Mouse (Mus musculus) kidney, adult 18-20 months (tissue): ENCODE results near the gene Slc25a53.
"Not testable (repeated sequence)": the region's sequence is repeated elsewhere in the genome, so short reads cannot be mapped to it uniquely, and the experiment has no call there.

Experiments
- DNase-seq: peaks from one replicate; pipeline ENCODE4 v3.0.0; 2021

Slc25a53 gene

GRCm38 (mm10) chrX:136958300-136958699 lies 79.8 kb downstream of the Slc25a53 start:
- DNase-seq = not testable (repeated sequence)

GRCm38 (mm10) chrX:136957583-136958279 lies 80.4 kb downstream of the Slc25a53 start:
- DNase-seq = peak; percentile 61

GRCm38 (mm10) chrX:136937985-136938384 lies 100.1 kb downstream of the Slc25a53 start:
- DNase-seq = no peak
